Comparison of ENCODE assay signal across 16 mouse cellular contexts in genomic region chrX:105714740-105715139, GRCm38 (mm10). TPM values are rescaled to one million over a fixed set of nuclear protein-coding genes. Genes with fewer than 3 reads are reported as not detected.
"Had no signal": no experiment of that assay in that cellular context is flagged by ENCODE, and none has a peak within 500 bp of the region (broad histone marks: within the 10 kb centered on the region; RNA-seq: fewer than 3 reads in every experiment).

No protein-coding gene starts in this region.

- DNase-seq: lung, adult 2 months; lung, postnatal 36 days; midbrain, embryonic 14.5 days; right cerebral cortex, adult 18-20 months; right cerebral cortex, postnatal 25 days; thymus, postnatal 36 days had no signal

- H3K27ac ChIP-seq: intestine, embryonic 15.5 days; left cerebral cortex, adult 2 months; limb, embryonic 10.5 days; liver, embryonic 15.5 days; neural tube, embryonic 15.5 days had no signal

- H3K9ac ChIP-seq: intestine, embryonic 15.5 days; liver, embryonic 15.5 days; neural tube, embryonic 15.5 days had no signal

- H3K36me3 ChIP-seq: intestine, embryonic 15.5 days; limb, embryonic 10.5 days; liver, embryonic 15.5 days; neural tube, embryonic 15.5 days had no signal

- H3K27me3 ChIP-seq: intestine, embryonic 15.5 days; neural tube, embryonic 15.5 days had no signal

- H3K9me3 ChIP-seq: intestine, embryonic 15.5 days; limb, embryonic 10.5 days; liver, embryonic 15.5 days; neural tube, embryonic 15.5 days had no signal

- H3K4me2 ChIP-seq: intestine, embryonic 15.5 days; liver, embryonic 11.5 days; liver, embryonic 15.5 days; neural tube, embryonic 15.5 days had no signal

- ATAC-seq: intestine, embryonic 15.5 days; lung, postnatal 0 days had no signal

- H3K4me1 ChIP-seq: intestine, embryonic 15.5 days; liver, embryonic 15.5 days; neural tube, embryonic 15.5 days had no signal

- H3K4me3 ChIP-seq: intestine, embryonic 15.5 days; left cerebral cortex, adult 2 months; limb, embryonic 10.5 days; liver, embryonic 15.5 days; myocyte; neural tube, embryonic 15.5 days had no signal

RNA-seq across cellular contexts. Expression of gene Fgf16, which starts 49.3 kb away (rescaled TPM):
- polyA plus RNA-seq: limb, embryonic 10.5 days; liver, embryonic 11.5 days; liver, embryonic 15.5 days; midbrain, embryonic 14.5 days; myocyte; neural tube, embryonic 11.5 days; small intestine, adult 2 months had no signal
